Mouse (Mus musculus): ENCODE results near the gene Atp7b.

DNA sequence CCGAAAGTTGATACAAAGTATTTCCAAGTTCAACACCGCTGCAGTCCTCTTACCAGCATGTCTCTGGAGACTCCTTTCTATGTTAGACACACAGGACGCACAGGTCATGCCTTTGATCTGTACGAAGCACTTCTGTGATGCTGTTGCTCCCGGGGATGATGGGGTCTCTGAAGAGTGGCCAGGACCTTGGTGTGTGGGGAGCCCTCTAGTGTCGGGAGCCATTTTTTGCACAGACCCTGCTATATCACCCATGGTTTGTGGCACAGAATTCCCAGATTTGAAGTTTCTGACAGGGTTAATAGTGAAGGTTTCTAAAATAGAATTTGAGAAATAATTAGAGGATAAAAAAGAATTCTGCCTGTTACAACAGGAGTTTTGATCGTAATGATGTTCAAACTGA, 37.9 kb downstream of the Atp7b start:
- TF ChIP-seq POLR2A (IDR thresholded peaks at IDR 0.05; ENCODE audit: extremely low read depth, insufficient read depth, low read length) (no peak), CTCF (IDR thresholded peaks at IDR 0.05; ENCODE audit: extremely low read depth, insufficient read depth, low read length) (no peak)
